Mouse (Mus musculus): ENCODE data around the gene Fam166a. TPM values are rescaled to one million over a fixed set of nuclear protein-coding genes. Genes with fewer than 3 reads are reported as not detected.
"Not testable (repeated sequence)": the region's sequence is repeated elsewhere in the genome, so short reads cannot be mapped to it uniquely, and the experiment has no call there.

Gene Fam166a
- total RNA-seq, 2 experiments from 2014 or later: not detected

- peak; percentile 46 to 66 for DNase-seq (ENCODE audit: low spot score in 2 of 2)
Observed at GRCm38 (mm10) chr2:25240723-25241437, 22.3 kb downstream of the Fam166a start.

GRCm38 (mm10) chr2:25241438-25241775 lies 22.9 kb downstream of the Fam166a start:
- DNase-seq (ENCODE audit: low spot score in 2 of 2): no peak

- DNase-seq (ENCODE audit: low spot score in 2 of 2): peak; percentile 35 to 60
Observed at GRCm38 (mm10) chr2:25242101-25242506, 23.6 kb downstream of the Fam166a start, which contains the start of the genes Rnf208 and Cysrt1. Rnf208 (plus strand) TSS chr2:25242255. Cysrt1 (minus strand) TSS chr2:25242452.

- no peak for DNase-seq (ENCODE audit: low spot score in 2 of 2)
Observed at GRCm38 (mm10) chr2:25243342-25243741, 24.8 kb downstream of the Fam166a start.

GRCm38 (mm10) chr2:25244144-25244543 lies 25.6 kb downstream of the Fam166a start:
- DNase-seq (ENCODE audit: low spot score in 2 of 2): no peak

- no peak for DNase-seq (ENCODE audit: low spot score in 2 of 2)
Observed at GRCm38 (mm10) chr2:25246183-25247072, 27.9 kb downstream of the Fam166a start, which contains the start of gene AL732309.1. AL732309.1 (minus strand) TSS chr2:25246863.

- no peak for DNase-seq (ENCODE audit: low spot score in 2 of 2)
Observed at GRCm38 (mm10) chr2:25252331-25252730, 33.8 kb downstream of the Fam166a start.

GRCm38 (mm10) chr2:25255284-25255779 lies 36.8 kb downstream of the Fam166a start, which contains the start of gene Tmem203:
Tmem203 (plus strand) TSS chr2:25255439.
- peak; percentile 86 to 89 for DNase-seq (ENCODE audit: low spot score in 2 of 2)

GRCm38 (mm10) chr2:25256443-25257109 lies 38.0 kb downstream of the Fam166a start:
- peak in 1 of 2 experiments; percentile 52 for DNase-seq (ENCODE audit: low spot score in 2 of 2)

- DNase-seq (ENCODE audit: low spot score in 2 of 2): not testable (repeated sequence)
Observed at GRCm38 (mm10) chr2:25257250-25257649, 38.7 kb downstream of the Fam166a start.

GRCm38 (mm10) chr2:25258887-25259286 lies 40.3 kb downstream of the Fam166a start:
- DNase-seq (ENCODE audit: low spot score in 2 of 2): no peak

- no peak for DNase-seq (ENCODE audit: low spot score in 2 of 2)
Observed at GRCm38 (mm10) chr2:25261870-25262269, 43.3 kb downstream of the Fam166a start.

- peak; percentile 88 to 89 for DNase-seq (ENCODE audit: low spot score in 2 of 2)
Observed at GRCm38 (mm10) chr2:25262291-25262767, 43.8 kb downstream of the Fam166a start, which contains the start of gene Tprn. Tprn (plus strand) TSS chr2:25262618.

GRCm38 (mm10) chr2:25262795-25263622 lies 44.5 kb downstream of the Fam166a start:
- DNase-seq (ENCODE audit: low spot score in 2 of 2): peak in 1 of 2 experiments; percentile 46

- DNase-seq (ENCODE audit: low spot score in 2 of 2): no peak
Observed at GRCm38 (mm10) chr2:25263623-25264285, 45.2 kb downstream of the Fam166a start.

- no peak for DNase-seq (ENCODE audit: low spot score in 2 of 2)
Observed at GRCm38 (mm10) chr2:25264286-25264660, 45.7 kb downstream of the Fam166a start.

GRCm38 (mm10) chr2:25264851-25265250 lies 46.3 kb downstream of the Fam166a start:
- DNase-seq (ENCODE audit: low spot score in 2 of 2): no peak

GRCm38 (mm10) chr2:25265897-25266656 lies 47.5 kb downstream of the Fam166a start:
- no peak for DNase-seq (ENCODE audit: low spot score in 2 of 2)

- DNase-seq (ENCODE audit: low spot score in 2 of 2): no peak
Observed at GRCm38 (mm10) chr2:25266720-25267119, 48.2 kb downstream of the Fam166a start.

Measured in layer of hippocampus, postnatal 10 days (tissue).